Mouse (Mus musculus): Measurements from ENCODE around the gene 5330417C22Rik. TPM values are rescaled to one million over a fixed set of nuclear protein-coding genes. Genes with fewer than 3 reads are reported as not detected.
A peak's percentile ranks its signal among the peaks of the same experiment; 100 is the strongest.

The 5330417C22Rik gene
- total and polyA plus RNA-seq, 2 experiments from 2014 or later, result 10.7 to 17.3 TPM

GRCm38 (mm10) chr3:108489968-108490367, 46.4 kb downstream of the 5330417C22Rik start:
- Histone ChIP-seq H3K36me3 (ENCODE audit: insufficient read depth, low read length) (no peaks in the 10 kb centered on the region), H3K27ac (no peak overlapping the region), H3K9me3 (ENCODE audit: low read length) (no peaks in the 10 kb centered on the region), H3K9ac (replicated peaks; ENCODE audit: low read length) (no peak overlapping the region), H3K4me1 (ENCODE audit: insufficient read depth, low read length) (no peaks in the 10 kb centered on the region), H3K4me3 (ENCODE audit: low read length) (no peak overlapping the region), H3K27me3 (ENCODE audit: insufficient read depth, low read length) (no peaks in the 10 kb centered on the region), H3K4me2 (ENCODE audit: low read depth, low read length) (no peak overlapping the region)
- 47% methylated on average over 3 of the region's 3 CpGs for WGBS
- ATAC-seq (no peak), DNase-seq (ENCODE audit: low spot score) (no peak)
- peak; percentile 52 for TF ChIP-seq CTCF (IDR thresholded peaks at IDR 0.05; ENCODE audit: low read depth)

DNA sequence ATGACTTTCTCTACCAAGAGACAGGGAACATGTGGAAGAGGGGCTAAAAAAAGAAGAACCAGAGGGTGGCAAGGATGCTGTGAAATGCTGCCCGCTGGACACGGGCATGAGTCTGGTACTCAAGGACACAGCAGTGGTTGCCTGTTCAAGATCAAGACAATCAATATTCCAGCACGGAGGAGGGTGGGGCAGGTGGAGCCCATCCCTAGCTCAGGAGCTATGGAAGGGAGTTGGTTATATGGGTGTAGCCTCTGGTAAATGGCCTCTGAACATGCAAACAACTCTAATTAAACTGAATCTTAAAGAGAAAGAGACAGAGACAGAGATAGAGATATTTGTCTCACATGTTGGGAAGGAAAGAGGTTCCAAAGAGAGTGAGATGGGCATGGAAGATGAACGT, 51.6 kb downstream of the 5330417C22Rik start:
- no peak for ATAC-seq
- no peak overlapping the region for H3K9ac ChIP-seq (replicated peaks; ENCODE audit: low read length)
- no peak for TF ChIP-seq CTCF (IDR thresholded peaks at IDR 0.05; ENCODE audit: low read depth)
- H3K27ac ChIP-seq, result no peak overlapping the region
- H3K27me3 ChIP-seq (ENCODE audit: insufficient read depth, low read length), result no peaks in the 10 kb centered on the region
- H3K9me3 ChIP-seq (ENCODE audit: low read length), result no peaks in the 10 kb centered on the region
- no peaks in the 10 kb centered on the region for H3K4me1 ChIP-seq (ENCODE audit: insufficient read depth, low read length)
- H3K4me3 ChIP-seq (ENCODE audit: low read length), result no peak overlapping the region
- 93% methylated on average over 4 of the region's 4 CpGs for WGBS
- DNase-seq (ENCODE audit: low spot score), result no peak
- H3K4me2 ChIP-seq (ENCODE audit: low read depth, low read length), result no peak overlapping the region
- no peaks in the 10 kb centered on the region for H3K36me3 ChIP-seq (ENCODE audit: insufficient read depth, low read length)

GRCm38 (mm10) chr3:108478800-108479199, 57.5 kb downstream of the 5330417C22Rik start:
- H3K9me3 ChIP-seq (ENCODE audit: low read length), result no peaks in the 10 kb centered on the region
- H3K36me3 ChIP-seq (ENCODE audit: insufficient read depth, low read length), result no peaks in the 10 kb centered on the region
- no peak for ATAC-seq
- no peaks in the 10 kb centered on the region for H3K4me1 ChIP-seq (ENCODE audit: insufficient read depth, low read length)
- H3K4me2 ChIP-seq (ENCODE audit: low read depth, low read length), result no peak overlapping the region
- no peak overlapping the region for H3K4me3 ChIP-seq (ENCODE audit: low read length)
- no peak for DNase-seq (ENCODE audit: low spot score)
- no peaks in the 10 kb centered on the region for H3K27me3 ChIP-seq (ENCODE audit: insufficient read depth, low read length)
- WGBS, result 82% methylated on average over 4 of the region's 4 CpGs
- H3K27ac ChIP-seq, result no peak overlapping the region
- no peak overlapping the region for H3K9ac ChIP-seq (replicated peaks; ENCODE audit: low read length)
- no peak for TF ChIP-seq CTCF (IDR thresholded peaks at IDR 0.05; ENCODE audit: low read depth)

DNA sequence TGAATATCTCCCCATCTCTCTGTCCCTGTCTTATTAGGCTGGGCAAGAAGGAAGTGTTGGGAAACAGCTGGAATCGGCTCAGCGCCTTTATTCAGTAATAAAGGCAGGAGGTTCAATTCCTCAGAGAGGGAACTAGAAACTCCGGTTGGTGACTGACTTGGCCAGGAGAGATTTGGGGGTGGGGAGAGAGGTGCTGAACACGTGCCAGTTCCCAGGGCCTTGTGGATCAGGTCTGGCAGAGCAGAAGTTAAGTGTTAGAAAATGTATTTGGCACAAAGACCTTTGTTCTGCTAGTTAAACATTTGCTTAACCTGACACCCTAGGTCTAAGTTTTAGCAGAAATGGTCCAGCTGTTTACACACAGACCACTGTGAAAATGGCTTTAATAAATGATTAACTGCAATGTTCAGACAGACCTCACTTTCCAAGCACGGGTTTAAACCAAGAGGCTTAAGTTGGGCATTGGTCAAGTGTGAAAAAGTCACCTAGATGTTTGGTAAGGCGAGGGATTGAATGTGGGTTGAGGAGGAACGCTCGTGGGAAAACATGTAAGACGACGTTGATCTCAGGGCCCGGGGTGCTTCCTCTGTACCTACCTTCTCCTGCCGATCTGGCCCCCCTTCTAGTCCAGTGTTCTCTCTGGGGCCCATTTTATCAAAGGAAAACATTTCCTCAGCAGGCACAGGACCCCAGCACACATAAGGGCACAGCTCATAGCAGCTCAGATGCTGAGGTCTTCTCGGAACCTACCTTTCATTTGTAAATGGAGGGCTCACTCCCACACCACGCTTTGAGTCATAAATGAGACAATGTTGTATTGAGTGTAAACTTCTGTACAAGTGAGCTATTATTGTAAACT, 59.3 kb downstream of the 5330417C22Rik start:
- 57% methylated on average over 14 of the region's 14 CpGs for WGBS
- H3K27me3 ChIP-seq (ENCODE audit: insufficient read depth, low read length), result no peaks in the 10 kb centered on the region
- TF ChIP-seq CTCF (IDR thresholded peaks at IDR 0.05; ENCODE audit: low read depth), result no peak
- H3K4me1 ChIP-seq (ENCODE audit: insufficient read depth, low read length), result no peaks in the 10 kb centered on the region
- H3K27ac ChIP-seq, result no peak overlapping the region
- H3K9ac ChIP-seq (replicated peaks; ENCODE audit: low read length), result no peak overlapping the region
- DNase-seq (ENCODE audit: low spot score), result no peak
- H3K9me3 ChIP-seq (ENCODE audit: low read length), result no peaks in the 10 kb centered on the region
- no peak overlapping the region for H3K4me3 ChIP-seq (ENCODE audit: low read length)
- no peak for ATAC-seq
- H3K36me3 ChIP-seq (ENCODE audit: insufficient read depth, low read length), result no peaks in the 10 kb centered on the region
- H3K4me2 ChIP-seq (ENCODE audit: low read depth, low read length), result no peak overlapping the region

DNA sequence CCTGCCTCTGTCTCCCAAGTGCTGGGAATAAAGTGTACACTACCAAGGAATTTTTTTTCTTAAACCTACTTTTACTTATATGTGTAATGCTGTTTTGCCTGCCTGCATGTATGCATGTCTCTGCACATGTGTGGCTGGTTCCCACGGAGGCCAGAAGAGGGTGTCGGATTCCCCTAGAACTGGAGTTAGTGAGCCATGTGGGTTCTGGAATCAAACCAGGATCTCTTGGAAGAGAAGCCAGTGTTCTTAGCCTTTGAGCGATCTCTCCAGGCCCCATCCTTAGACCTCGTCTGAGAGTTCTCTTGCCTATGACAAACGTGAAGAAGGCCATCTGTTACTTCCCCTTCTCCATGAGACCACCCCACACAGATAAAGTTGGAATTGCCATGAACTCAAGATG, 60.8 kb downstream of the 5330417C22Rik start:
- no peaks in the 10 kb centered on the region for H3K36me3 ChIP-seq (ENCODE audit: insufficient read depth, low read length)
- H3K4me1 ChIP-seq (ENCODE audit: insufficient read depth, low read length), result no peaks in the 10 kb centered on the region
- no peak for TF ChIP-seq CTCF (IDR thresholded peaks at IDR 0.05; ENCODE audit: low read depth)
- DNase-seq (ENCODE audit: low spot score) (no peak), ATAC-seq (no peak)
- no peak overlapping the region for H3K9ac ChIP-seq (replicated peaks; ENCODE audit: low read length)
- no peaks in the 10 kb centered on the region for H3K9me3 ChIP-seq (ENCODE audit: low read length)
- H3K4me2 ChIP-seq (ENCODE audit: low read depth, low read length), result no peak overlapping the region
- H3K27me3 ChIP-seq (ENCODE audit: insufficient read depth, low read length), result no peaks in the 10 kb centered on the region
- WGBS, result 71% methylated on average over 5 of the region's 5 CpGs
- no peak overlapping the region for H3K27ac ChIP-seq
- H3K4me3 ChIP-seq (ENCODE audit: low read length), result no peak overlapping the region

DNA sequence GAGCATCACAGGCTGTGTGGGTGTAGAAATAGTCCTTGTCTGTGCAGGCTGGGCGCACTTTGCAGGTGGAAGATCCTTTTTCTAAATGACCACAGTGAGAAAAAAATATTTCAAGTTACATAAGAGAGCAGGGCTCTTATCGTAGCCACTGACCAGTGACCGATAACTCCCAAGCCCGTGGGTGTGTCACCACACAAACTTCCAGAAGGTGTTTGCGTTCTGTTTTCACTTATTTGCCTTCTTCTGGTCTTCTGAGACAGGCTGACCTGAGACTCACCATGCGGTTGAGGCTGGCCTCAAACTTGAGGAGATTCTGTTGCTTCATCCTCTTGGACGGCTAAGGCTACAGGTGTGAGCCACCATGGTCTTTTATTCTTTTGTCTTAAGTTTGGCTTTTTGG, 61.4 kb downstream of the 5330417C22Rik start:
- WGBS, result 97% methylated on average over 7 of the region's 7 CpGs
- no peak for TF ChIP-seq CTCF (IDR thresholded peaks at IDR 0.05; ENCODE audit: low read depth)

GRCm38 (mm10) chr3:108467760-108468159, 68.6 kb downstream of the 5330417C22Rik start:
- DNase-seq (ENCODE audit: low spot score) (no peak), ATAC-seq (no peak)
- no peak overlapping the region for H3K9ac ChIP-seq (replicated peaks; ENCODE audit: low read length)
- H3K27me3 ChIP-seq (ENCODE audit: insufficient read depth, low read length), result no peaks in the 10 kb centered on the region
- H3K9me3 ChIP-seq (ENCODE audit: low read length), result no peaks in the 10 kb centered on the region
- H3K4me3 ChIP-seq (ENCODE audit: low read length), result no peak overlapping the region
- no peaks in the 10 kb centered on the region for H3K36me3 ChIP-seq (ENCODE audit: insufficient read depth, low read length)
- H3K27ac ChIP-seq, result no peak overlapping the region
- H3K4me1 ChIP-seq (ENCODE audit: insufficient read depth, low read length), result no peaks in the 10 kb centered on the region
- no peak for TF ChIP-seq CTCF (IDR thresholded peaks at IDR 0.05; ENCODE audit: low read depth)
- WGBS, result 61% methylated on average over 8 of the region's 8 CpGs
- H3K4me2 ChIP-seq (ENCODE audit: low read depth, low read length), result no peak overlapping the region

More for the DNA sequence above, 61.4 kb downstream of the 5330417C22Rik start:
- no peaks in the 10 kb centered on the region for H3K9me3 ChIP-seq (ENCODE audit: low read length)
- no peak overlapping the region for H3K27ac ChIP-seq
- no peak overlapping the region for H3K4me2 ChIP-seq (ENCODE audit: low read depth, low read length)
- no peaks in the 10 kb centered on the region for H3K4me1 ChIP-seq (ENCODE audit: insufficient read depth, low read length)
- no peak overlapping the region for H3K9ac ChIP-seq (replicated peaks; ENCODE audit: low read length)
- DNase-seq (ENCODE audit: low spot score), result no peak
- ATAC-seq, result no peak
- no peaks in the 10 kb centered on the region for H3K36me3 ChIP-seq (ENCODE audit: insufficient read depth, low read length)
- no peaks in the 10 kb centered on the region for H3K27me3 ChIP-seq (ENCODE audit: insufficient read depth, low read length)
- H3K4me3 ChIP-seq (ENCODE audit: low read length), result no peak overlapping the region

Measured in hindbrain, postnatal 0 days (tissue).